Mouse (Mus musculus): ENCODE measurements around the gene Aifm1.
A peak's percentile ranks its signal among the peaks of the same experiment; 100 is the strongest.

DNA sequence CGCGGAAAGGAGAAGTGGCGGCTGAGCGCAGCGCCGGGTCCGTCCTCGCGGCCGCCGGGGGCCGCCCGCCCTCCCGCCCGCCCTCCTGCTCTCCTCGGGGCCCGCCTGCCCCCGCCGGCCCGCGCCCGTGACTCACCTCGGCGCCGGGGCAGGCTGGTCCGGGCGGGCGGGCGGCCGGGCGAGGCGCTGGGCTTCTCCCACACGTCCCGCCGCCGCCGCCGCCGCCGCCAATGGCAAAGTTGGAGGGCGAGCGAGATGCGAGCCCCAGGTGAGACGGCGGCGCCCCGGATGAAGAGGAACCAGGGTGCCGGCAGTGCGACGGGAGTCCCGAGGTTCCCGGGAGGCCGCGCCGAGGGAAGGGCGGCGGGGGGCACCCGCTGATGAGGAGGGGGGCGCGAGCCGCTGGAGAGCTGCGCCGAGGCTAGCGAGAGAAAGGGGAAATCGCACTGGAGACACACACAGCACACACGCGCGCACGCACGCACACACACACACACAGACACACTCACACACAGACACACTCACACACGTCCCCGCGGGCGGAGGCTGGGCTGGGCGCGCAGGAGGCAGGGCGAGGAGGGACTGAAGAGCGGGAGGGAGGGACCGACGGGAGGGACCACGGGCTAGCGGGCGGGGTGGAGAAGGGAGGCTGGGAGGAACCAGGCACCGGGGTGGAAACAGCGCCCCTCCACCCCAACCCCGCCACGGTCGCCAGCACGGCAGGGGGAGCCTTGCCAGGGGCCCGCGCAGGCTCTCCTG lies 59.4 kb downstream of the Aifm1 start:
- peak; percentile 31 for TF ChIP-seq CTCF (IDR thresholded peaks at IDR 0.05)
- peak; percentile 79 for TF ChIP-seq POLR2A (IDR thresholded peaks at IDR 0.05; ENCODE audit: insufficient read depth, low read depth, low read length)
